Mouse (Mus musculus) adrenal gland, postnatal 4 days (tissue): ENCODE results near the gene Pax9. TPM values are rescaled to one million over a fixed set of nuclear protein-coding genes. Genes with fewer than 3 reads are reported as not detected.
A peak's percentile ranks its signal among the peaks of the same experiment; 100 is the strongest.

Experiments
- DNase-seq, 2 experiments: peaks; one replicate each; pipeline ENCODE4 v3.0.0; 2021 to 2022; ENCODE audit warnings: low spot score in 2 of 2, mixed read lengths in 2 of 2
- long read RNA-seq, 2 experiments: library from polyadenylated mRNA; stranded (forward); transcript quantifications; one replicate each; pipeline ENCODE4 v2.0.0; 2021
- total RNA-seq, 2 experiments: library from RNA; stranded (reverse); gene quantifications; 2 replicates each; pipeline ENCODE4 v1.2.3; 2021

Pax9 gene
- total RNA-seq = not detected
- long read RNA-seq, experiment 1 = 0 reads
- long read RNA-seq, experiment 2, full-length matches to known transcripts = 1 of 1 reads
- long read RNA-seq, experiment 2, partial matches to known transcripts = 0 of 1 reads
- long read RNA-seq, experiment 2, other reads (novel, unspliced or antisense) = 0 of 1 reads

DNA sequence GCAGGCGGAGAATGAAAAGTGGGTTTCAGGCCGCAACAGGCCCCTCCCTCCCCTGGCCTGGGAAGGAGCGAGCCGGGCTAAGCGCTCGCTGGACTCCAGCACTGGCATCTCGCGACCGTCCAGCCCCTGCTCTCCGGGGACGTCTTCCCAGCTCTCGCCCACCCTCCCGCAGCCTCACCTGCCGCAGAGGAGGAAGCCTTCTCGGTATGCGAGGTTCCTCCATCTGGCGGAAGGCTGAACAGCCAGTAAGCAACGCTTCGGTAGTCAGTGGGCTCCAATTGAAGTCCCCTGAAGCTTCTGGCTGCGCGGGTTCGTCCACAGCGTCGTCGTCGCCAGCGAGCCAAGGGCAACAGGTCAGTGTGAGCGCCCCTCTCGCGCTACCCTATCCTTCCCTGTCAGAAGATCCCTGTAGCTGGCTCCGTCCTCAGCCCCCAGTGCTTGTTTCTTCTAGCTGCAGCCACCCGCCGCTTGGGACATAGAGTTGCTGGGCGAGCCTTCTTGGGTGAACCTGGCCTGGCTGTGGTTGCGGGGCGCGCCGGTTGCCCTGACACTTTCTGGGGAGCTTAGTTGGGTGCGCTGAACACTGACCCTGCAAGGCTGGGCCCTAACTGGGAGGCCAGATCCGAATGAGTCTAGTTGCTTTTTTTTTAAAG, at the start of gene Pax9:
TSS of gene Pax9 (plus strand) at position 341 of the 653 bp plus-strand sequence.
- no peak for DNase-seq

DNA sequence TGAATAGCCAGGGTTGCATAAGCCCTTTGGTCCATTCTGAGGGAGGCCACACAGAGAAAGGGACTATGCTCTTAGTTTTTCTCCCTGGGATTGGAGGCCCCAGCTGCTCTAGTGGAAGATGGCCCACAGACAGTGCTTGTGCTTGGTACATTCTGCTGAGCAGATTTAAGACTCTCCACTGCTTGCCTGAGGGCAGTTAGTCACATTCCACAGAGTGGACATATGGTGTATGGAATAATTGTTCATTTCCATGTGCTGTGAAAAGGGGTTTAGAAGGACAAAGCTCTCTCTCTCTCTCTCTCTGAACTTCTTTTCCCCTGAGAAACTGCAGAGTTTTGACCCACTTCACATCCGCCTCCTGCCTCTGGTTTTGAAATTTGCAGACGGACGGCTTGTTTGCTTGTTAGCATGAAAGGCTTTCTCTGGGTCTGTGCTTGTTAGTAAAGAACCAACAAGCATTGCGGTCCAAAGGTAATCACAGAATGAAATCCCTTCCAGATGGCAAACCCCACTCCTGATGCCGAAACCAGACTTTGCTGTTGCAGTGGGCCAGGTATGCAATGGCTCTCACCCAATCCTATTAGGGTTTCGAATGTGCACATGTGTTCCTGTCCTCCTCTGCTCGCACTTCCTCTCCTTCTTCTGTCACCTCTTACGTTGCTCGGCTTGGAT, 22.0 kb upstream of the Pax9 start:
- no peak for DNase-seq

DNA sequence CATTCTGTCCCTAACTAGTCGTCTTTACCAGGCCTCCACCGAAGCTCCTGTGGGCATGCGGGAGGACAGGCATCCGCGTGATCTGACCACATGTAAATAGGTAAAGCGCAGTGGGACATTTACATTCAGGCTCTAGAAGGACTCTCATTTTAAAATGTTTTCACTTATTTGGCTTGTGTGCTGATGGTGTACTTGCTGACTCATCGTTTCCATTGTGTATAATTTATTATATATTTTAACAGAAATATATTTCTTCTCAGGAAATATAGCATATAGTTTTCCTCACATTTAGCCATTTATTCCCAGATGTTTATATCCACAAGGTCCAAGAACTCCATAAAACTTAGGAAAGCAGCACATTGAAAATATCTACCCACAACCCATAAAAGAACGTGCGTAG, 20.8 kb upstream of the Pax9 start:
- no peak for DNase-seq

DNA sequence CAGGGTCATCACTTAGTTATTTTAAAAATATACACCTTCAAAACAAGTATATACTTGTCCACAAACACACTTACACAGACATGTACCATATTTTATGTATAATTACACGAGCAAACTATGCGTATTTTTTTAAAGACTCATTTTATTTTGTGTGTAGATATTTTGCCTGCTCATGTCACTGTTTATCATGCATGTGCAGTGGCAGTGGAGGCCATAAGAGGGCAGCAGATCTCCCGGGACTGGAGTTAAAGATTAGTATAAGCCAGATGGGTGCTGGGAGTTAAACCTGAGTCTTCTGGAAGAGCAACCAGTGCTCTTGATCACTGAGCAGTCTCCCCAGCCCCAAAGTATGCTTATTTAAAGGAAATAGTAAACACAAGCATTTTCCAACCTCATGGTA, 16.8 kb upstream of the Pax9 start:
- no peak for DNase-seq

DNA sequence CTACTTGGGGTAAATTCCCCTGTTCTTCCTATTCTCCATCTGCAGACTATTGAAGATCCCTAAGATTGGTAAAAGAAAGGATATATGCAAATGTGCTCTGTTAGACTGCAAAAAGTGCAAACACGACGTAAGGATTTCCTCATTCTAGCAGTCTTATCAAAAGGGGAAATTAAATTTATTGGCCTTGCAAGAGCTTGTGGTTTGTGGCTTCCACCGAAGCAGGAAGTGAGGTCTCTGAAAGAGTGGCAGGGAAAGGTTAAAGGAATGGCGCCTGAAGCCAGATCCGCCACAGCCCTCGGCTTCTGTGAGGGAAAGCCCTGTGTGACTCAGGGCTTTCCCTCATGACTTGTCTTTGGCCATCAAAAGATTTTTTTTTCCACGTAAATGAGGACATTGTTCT, 13.9 kb upstream of the Pax9 start:
- DNase-seq = no peak

DNA sequence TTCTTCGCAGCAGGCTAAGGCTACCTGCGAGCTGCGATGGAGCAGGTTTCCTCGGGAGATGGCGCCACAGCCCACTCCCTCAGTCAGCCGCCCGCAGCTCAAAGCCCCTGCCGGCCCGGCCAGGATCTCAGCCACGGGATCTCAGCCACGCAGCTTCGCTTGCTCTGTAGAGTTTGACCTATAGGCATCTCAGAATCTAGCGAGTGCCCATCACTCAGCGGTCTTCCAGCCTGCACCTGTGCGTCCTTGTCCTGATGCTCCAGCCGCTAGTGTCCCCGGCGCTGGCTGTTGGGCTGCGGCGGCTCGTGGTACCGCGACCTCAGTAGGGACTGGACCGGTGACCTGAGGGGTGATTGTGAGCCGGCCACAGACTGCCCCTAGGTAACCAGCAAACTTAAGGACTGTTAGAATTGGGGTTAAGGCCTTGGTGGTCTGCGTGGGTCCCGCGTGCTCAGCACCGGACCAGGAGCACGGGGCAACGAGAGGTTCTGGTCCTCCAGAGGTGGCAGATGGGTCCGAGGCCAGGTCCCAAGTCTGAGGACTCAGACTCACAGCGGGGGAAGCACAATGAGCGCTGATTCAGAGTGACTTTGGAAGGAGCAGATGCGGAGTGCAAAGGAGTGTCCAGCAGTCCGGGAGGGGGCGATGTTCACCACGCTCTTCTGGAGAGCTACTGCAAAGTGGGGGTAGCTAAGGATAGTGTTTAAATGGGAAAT, 10.3 kb upstream of the Pax9 start:
- DNase-seq = no peak

DNA sequence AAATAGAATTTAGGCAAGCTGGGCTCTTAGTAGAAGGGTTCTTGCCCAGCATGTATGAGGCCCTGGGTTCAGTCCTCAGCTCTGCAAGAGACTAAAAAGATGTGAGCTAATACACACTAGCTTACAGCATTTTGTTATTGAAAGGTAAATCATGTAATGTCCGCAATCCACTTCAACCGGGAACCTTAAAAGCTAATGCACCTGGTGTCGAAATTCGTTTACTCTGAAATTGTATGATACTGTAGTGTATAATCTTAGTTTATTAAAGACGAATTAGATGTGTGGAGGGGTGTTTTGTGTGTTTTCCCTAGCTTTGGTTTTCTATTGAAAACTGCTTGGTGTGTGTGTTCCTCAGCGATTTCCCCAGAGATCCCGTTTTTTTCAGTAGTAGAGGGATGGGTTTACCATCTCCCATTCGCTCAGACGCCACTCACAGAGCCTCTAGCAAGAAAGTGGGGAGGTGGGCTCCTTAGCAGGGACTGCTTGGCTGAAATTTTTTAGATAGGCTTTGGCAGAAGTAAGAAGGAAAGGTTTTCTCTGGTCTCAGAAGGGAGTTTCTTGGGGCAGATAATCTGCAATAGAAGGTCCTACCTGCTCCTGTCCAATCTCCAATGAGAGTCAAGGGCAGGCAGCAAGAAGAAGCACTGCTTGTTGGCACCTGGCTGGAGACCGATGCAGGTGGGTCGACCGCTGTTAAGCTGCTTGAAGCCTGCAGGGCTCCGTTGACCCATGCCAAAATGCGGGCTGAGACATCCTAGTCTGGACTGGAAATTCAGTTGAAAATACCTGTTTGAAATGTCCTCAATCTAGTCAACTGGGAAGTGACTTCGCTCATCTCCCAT, 3.7 kb upstream of the Pax9 start:
- no peak for DNase-seq

DNA sequence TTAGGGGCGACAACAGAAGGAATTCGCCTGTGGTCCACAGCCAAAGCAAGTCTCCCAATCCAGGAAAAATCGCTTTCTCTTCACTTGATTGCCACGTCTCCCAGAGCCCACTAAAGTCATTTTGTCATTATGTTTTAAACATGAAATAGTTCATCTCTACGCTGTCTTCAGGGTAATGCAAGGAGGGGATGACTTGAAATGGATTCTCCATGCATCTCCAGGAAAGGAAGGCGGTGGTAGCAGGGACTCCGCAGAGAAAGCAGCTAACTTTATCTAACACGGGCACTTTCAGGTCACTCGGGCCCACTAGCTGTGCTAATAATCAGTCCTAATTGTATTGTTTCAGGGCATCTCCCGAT, 3.1 kb upstream of the Pax9 start:
- no peak for DNase-seq

DNA sequence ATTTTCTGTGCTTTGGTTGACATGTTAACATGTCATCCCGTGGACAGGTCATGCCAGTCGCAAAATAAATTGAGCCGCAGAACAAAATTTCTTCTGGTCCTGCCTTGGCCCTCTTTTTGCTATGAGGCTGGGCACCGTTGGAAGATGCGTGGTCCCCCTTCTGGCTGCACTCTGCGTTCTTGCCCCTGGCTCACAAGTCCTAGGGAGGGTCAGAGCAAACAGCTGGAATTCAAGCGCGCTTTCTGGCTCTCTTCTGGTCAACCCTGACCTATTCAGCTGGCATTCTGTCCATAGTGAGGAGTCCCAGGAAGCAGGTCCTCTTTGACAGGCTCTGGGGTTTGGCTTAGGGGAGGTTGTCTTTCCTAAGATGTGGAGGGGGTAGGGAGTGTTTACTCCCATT, 2.6 kb upstream of the Pax9 start:
- no peak for DNase-seq

DNA sequence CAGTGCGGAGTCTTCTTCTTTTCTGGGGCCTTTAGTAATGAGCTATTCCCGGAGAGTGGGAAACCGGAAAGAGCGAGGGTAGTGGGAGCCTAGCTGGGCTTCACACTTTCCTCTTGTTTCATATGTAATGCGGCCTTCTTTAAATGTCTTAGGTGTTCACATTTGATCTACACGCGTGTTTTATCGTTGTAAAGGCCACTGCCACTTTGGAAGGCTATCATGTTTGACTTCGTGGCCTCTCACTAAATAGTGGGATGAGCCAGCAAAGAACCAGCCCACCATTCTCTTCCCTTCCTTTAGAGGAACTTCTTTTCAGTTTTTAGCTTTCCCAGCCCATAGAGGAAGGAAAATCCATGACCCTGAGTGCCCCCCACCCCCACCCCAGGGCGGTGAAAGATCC, 2.2 kb upstream of the Pax9 start:
- no peak for DNase-seq

DNA sequence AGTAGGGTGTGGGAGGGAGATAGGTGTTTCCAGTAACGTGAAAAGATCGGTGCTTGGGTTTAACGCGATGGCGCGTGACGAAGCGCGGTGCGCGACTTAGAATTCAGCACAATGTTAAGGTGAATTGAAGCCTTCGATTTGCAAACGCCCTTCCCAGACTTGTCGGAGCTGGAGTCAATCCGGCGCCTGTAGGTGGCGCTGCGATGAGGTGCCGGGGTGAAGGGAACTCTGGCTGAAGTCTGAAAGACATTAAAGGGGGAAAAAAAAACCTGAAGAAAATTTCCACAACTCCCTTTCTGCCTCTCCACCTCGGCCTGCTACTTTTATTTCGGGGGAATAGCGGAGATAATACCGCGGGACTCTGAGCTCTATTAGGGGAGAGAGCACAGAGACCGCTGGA, 1.8 kb upstream of the Pax9 start:
- no peak for DNase-seq

DNA sequence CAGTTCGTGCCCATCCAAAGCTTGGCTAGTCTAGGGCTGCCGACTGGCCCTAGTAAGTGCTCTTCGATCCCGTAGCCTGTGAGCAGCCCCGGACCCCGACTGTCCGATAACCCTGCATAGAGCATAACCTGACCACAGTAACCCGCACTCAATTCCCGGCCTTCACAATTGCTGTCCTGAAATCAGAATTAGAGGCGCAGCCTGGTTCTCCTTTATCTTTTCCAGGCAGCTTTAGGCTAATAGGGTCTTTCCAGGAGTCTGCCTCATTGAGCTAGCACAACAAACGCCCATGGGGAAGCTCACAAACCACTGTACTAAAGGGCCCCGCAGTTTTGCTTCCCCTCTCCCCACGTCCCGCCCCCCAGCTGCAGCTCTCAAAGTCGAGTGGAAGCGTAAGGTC, 1.2 kb upstream of the Pax9 start:
- no peak for DNase-seq

DNA sequence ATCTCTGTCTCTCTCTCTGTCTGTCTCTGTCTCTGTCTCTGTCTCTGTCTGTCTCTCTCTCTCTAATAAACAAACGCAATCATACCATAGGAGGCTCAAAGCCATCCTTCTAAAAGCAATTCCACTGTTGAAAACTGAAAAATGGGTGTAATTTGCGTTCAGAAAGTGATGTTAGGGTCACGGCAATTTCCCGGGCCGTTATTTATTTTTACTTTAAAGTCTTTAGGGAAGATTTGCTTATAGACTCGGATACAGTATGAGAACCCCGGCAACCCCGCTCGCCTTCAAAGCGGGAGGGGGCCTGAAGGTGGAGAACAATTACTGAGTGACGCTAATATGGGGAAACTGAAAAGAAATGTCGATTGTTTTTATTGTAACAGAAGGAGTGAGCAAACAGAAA, 566 bp upstream of the Pax9 start:
- no peak for DNase-seq

DNA sequence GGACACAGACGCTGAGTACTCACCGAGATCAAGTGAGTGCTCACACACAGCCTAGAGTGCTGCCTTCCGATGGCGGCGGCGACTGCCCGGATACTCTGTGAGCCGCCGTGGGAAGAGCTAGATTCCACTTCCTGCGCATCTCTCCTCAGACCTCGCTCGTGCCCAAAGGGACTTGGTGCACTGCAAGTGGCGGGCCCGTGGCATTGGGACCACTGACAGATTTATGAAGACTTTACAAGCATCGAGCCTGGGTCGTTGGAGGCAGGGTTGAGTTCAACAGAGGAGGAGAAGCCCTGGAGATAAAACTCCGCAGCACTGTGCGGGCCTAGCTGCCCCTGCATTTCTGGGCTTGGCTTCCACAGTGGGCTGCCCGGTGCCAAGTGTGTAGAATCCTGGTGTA, 969 bp downstream of the Pax9 start:
- no peak for DNase-seq

DNA sequence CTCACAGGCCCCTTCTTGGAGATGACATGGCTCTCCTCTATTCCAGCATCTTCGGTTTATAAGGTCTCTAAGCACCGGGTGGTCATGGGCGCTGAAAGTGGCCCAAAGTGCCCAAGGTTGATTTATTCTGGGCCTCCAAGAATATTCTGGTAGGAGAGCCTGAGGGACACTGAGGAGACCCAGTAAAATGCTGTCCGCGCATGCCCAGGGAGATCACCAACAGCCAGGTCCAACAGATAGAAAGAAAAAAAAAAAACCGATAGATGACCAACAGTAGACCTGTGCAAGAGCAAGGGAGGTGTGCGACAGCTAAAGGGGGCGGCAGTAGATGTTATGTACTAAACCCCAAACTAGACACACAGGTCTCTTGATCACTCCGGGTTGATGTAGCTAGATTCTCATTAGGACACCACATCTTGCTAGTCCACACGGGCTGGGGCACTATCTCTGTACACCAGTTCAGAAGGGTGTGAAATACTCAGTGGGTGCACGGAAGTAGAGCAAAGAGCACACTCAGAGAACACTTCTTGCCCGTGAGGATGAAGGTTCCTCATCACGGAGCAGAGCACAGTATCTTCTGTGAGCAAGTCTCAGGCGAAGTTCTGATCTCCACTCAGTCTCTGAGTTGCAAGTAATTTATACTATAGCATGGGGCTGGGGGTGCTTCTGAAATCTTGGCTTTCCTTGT, 2.0 kb downstream of the Pax9 start:
- DNase-seq = no peak

DNA sequence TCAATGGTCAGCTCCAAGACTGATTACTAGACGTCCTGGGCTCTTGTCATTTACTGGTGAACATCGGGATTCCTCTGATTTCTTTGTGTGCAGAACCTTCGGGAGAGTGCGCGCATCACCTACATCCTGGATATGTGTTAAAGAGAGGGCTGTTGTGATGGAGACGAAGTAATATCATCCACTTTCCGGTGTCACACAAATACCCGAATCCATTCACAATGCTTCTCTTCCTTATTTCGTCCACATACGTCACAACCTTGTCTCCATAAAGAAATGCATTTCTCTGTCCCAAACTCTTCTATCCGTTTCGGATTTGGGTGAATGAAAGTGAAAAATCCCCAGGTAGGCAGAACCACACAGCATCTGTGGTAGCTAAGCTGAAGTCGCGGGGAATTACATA, 2.8 kb downstream of the Pax9 start:
- no peak for DNase-seq

DNA sequence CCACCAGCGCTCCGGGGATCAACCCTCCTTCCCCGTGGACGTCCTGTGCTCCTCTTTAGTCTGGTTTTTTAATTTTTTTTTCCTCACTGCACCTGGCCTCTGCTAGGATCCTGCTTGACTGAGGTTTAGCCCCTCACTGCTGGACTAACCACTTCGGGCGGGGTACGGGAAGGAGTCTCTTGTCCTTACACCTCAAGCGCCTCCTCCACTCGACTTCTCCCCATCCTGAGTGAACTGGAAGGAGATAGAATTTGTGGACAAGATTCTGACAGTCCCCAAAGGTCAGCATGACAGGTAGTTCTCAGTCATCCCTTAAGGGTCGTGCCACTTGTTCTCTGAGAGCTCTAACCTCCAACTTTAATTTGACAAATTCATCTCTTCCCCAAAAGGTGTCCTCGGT, 3.4 kb downstream of the Pax9 start:
- DNase-seq = no peak

DNA sequence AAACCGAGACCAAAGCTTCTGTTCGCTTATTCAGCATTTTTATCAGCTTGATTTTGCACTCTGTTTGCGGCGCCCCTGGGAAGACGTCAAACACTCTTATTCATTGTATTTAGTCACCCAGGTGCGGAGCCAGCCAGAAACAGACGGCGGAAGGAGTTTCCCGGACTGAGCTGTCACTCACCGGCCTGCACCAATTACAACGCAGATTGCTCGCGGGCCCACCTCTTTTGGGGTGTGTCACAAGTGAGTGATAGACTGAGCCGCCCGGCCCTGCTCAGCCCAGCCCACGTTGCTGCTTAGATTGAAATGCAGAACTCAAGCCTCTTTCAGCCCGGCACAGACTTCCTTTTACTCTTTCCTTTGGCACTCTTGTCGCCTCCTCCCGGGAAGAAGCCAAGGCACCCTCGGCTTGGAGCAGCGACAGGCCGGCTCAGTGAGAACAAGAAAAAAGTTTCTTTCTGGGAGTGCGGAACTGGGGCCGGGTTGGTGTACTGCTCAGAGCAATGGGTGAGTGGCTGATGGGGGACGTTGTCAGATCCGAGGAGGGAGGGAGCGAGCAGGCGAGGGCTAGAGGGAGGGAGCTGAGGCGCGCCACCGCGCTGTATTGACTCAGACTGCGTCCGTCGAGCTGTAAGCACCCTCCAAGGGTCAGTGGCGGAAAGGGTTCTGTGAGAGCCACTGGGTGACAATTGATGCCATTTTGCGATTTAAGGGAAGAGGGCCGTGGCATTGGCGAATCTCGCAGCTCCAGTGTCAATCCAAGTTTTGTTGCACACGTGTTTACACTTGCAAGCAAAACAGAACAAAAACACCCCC, 4.0 kb downstream of the Pax9 start:
- DNase-seq = peak; percentile 50 to 53

DNA sequence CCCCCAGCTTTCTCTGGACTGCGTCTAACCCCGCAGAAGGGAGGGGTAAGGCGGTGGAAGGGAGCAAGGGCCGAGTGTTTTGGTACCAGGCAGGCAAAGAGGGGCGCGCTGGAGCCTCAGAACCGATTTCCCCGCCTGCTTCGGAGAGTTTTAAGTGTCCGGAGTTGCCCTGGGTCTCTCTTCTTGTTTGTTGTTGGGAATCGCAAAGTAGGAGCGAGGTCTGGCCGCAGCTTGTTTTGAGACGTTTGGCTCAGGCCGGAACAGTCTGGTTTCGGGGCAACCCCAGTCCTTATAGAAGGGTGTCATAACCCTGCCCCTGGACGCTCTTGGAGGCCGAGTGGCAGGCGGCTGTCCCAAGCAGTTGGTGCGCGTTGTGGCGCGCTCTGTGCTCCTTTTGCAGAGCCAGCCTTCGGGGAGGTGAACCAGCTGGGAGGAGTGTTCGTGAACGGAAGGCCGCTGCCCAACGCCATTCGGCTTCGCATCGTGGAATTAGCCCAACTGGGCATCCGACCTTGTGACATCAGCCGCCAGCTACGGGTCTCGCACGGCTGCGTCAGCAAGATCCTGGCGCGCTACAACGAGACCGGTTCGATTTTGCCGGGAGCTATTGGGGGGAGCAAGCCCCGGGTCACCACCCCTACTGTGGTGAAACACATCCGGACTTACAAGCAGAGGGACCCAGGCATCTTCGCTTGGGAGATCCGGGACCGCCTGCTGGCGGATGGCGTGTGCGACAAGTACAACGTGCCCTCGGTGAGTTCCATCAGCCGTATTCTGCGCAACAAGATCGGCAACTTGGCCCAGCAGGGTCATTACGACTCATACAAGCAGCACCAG, 4.8 kb downstream of the Pax9 start:
- no peak for DNase-seq
